Mouse (Mus musculus): Measurements from ENCODE around the gene Lonp2. TPM values are rescaled to one million over a fixed set of nuclear protein-coding genes. Genes with fewer than 3 reads are reported as not detected.
A peak's percentile ranks its signal among the peaks of the same experiment; 100 is the strongest.

Lonp2 gene
- total RNA-seq, 2 experiments from 2014 or later: 68.3 to 70.9 TPM

DNA sequence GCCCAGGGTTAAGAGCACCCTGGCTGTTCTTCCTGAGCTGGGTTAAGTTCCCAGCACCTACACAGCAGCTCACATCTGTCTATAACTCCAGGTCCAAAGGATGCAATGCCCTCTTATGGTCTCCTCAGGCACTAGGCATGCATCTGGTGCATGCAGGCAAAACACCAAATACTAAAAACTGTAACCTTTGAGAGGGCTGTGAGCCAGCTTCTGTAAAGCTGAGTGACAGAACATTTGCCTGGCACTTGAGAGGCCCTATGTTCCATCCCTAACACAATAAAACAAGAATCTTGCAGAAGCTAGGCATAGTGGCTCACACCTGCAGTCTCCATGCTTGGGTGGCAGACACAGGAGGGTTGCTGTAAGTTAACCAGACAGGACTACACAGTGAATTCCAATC is 117.8 kb downstream of the Lonp2 start:
- Histone ChIP-seq H3K4me3 (no peak overlapping the region), H3K27ac (no peak overlapping the region)
- TF ChIP-seq CTCF (IDR thresholded peaks at IDR 0.05): no peak
- intact Hi-C loops (cut with DNase I): no loop called here
- no peak for DNase-seq (ENCODE audit: extremely low spot score in 1 of 2, low spot score in 2 of 2)

DNA sequence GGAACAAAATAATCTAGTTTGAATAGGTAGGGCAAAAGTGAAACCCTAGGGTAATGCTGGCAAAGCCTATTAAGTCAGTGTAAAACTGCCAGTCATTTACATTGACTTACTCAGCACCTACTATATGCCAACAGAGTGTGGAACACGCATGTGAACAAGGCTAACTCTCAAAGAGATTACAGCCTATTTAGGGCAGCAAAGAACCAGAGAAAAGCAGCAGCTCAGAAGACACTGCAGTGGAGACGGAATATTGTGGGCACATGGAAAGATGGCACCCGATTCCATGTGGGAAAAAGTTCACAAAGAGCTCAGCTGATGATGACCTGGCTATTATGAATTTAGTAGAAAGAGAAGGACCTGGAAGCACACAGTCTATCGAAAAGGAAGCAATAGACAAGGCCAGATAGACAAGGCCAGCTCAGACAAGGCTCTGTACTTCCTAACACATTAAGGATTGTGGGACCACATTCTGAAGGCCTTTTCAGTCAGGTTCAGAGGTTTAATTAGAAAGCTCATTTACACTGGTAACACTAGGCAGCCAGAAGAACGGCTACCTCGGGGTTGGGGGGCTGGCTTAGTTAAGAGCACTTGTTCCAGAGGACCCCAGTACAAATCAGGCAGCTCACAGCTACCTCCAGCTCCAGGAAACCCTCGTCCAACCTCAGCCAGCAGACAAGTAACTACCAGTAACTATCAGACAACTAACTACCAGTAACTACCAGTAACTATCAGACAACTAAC is 118.9 kb downstream of the Lonp2 start:
- intact Hi-C loops (cut with DNase I): no loop called here
- no peak for TF ChIP-seq CTCF (IDR thresholded peaks at IDR 0.05)
- Histone ChIP-seq H3K27ac (no peak overlapping the region), H3K4me3 (no peak overlapping the region)
- DNase-seq (ENCODE audit: extremely low spot score in 1 of 2, low spot score in 2 of 2): no peak

- TF ChIP-seq CTCF (IDR thresholded peaks at IDR 0.05): no peak
- intact Hi-C loops (cut with DNase I): loop anchor here (1.0 to 5.0 kb wide), 2 partner anchors 140 to 158 kb away; no protein-coding TSS in a partner anchor
- Histone ChIP-seq H3K4me3 (peak overlapping the region; percentile 82), H3K27ac (peak overlapping the region; percentile 97)
- no peak for DNase-seq (ENCODE audit: extremely low spot score in 1 of 2, low spot score in 2 of 2)
Observed at GRCm38 (mm10) chr8:86744313-86745220, 120.7 kb downstream of the Lonp2 start.

GRCm38 (mm10) chr8:86745221-86745934 is 121.5 kb downstream of the Lonp2 start, which contains the start of the genes Gm10638 and Siah1a:
Gene Gm10638, plus strand, starts transcription at chr8:86745699.
Gene Siah1a, minus strand, starts transcription at chr8:86745934.
- H3K27ac ChIP-seq: peak within 1 kb of the TSS; percentile 97
- peak; percentile 54 to 68 for DNase-seq (ENCODE audit: extremely low spot score in 1 of 2, low spot score in 2 of 2)
- TF ChIP-seq CTCF (IDR thresholded peaks at IDR 0.05): no peak
- H3K4me3 ChIP-seq: peak within 1 kb of the TSS; percentile 82
- intact Hi-C loops (cut with DNase I): loop anchor here (1.0 to 5.0 kb wide), 2 partner anchors 139 to 157 kb away; no protein-coding TSS in a partner anchor

- H3K4me3 ChIP-seq: peak overlapping the region; percentile 82
- intact Hi-C loops (cut with DNase I): loop anchor here (1.0 to 5.0 kb wide), 2 partner anchors 138 to 156 kb away; no protein-coding TSS in a partner anchor
- no peak; the same call in 1 of the 2 replicates for TF ChIP-seq CTCF (IDR thresholded peaks at IDR 0.05)
- peak; percentile 94 to 97 for DNase-seq (ENCODE audit: extremely low spot score in 1 of 2, low spot score in 2 of 2)
- H3K27ac ChIP-seq: peak overlapping the region; percentile 97
Observed at GRCm38 (mm10) chr8:86745935-86746441, 122.1 kb downstream of the Lonp2 start.

DNA sequence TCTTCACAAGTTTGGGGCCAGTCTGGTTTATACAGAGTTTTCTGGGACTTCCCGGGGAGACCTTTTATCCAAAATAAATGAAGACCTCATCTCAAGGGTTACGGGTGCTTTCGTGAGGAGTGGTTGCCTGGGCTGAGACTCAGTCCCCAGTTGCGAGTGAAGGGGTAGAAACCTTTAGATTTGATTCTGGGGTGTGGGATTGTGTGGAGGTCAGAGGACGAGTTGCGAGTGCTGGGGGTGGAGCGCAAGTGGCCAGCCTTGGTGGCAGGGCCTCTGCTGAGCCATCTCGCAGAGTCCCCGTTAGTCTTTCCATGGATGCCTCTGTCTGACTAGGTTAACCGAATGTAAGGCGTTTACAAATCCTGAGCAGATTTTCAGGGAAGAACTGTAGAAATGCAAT is 122.7 kb downstream of the Lonp2 start:
- DNase-seq (ENCODE audit: extremely low spot score in 1 of 2, low spot score in 2 of 2): no peak
- TF ChIP-seq CTCF (IDR thresholded peaks at IDR 0.05): no peak
- intact Hi-C loops (cut with DNase I): loop anchor here (5.0 kb wide), 1 partner anchor 156 kb away; no protein-coding TSS in a partner anchor
- Histone ChIP-seq H3K4me3 (peak overlapping the region; percentile 82), H3K27ac (peak overlapping the region; percentile 95)

- no peak for DNase-seq (ENCODE audit: extremely low spot score in 1 of 2, low spot score in 2 of 2)
- H3K27ac ChIP-seq: no peak overlapping the region
- H3K4me3 ChIP-seq: no peak overlapping the region
- intact Hi-C loops (cut with DNase I): loop anchor here (5.0 kb wide), 1 partner anchor 152 kb away; no protein-coding TSS in a partner anchor
- no peak for TF ChIP-seq CTCF (IDR thresholded peaks at IDR 0.05)
Observed at GRCm38 (mm10) chr8:86749842-86750241, 126.0 kb downstream of the Lonp2 start.

- peak; percentile 38 to 45 for DNase-seq (ENCODE audit: extremely low spot score in 1 of 2, low spot score in 2 of 2)
- Histone ChIP-seq H3K4me3 (peak overlapping the region; percentile 37), H3K27ac (peak overlapping the region; percentile 56; the same call in 1 of the 2 replicates)
- intact Hi-C loops (cut with DNase I): no loop called here
- no peak for TF ChIP-seq CTCF (IDR thresholded peaks at IDR 0.05)
Observed at GRCm38 (mm10) chr8:86756948-86757733, 133.3 kb downstream of the Lonp2 start.

DNA sequence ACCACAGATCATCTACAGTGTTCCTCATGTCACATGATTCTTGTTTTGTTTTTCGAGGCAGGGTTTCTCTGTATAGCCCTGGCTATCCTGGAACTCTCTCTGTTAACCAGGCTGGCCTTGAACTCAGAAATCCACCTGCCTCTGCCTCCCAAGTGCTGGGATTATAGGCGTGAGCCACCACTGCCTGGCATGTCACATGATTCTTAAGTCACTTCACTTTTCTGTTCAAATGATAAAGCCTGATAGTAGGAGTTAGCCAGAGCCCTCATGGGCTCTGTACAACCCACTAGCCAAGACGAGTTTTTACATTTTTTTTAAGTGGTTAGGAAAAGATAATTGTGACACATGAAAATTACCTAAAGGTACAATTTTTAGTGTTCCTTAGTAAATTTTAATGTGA is 134.8 kb downstream of the Lonp2 start:
- no peak for TF ChIP-seq CTCF (IDR thresholded peaks at IDR 0.05)
- Histone ChIP-seq H3K27ac (no peak overlapping the region), H3K4me3 (no peak overlapping the region)
- DNase-seq (ENCODE audit: extremely low spot score in 1 of 2, low spot score in 2 of 2): no peak
- intact Hi-C loops (cut with DNase I): no loop called here

GRCm38 (mm10) chr8:86759090-86759491 is 135.2 kb downstream of the Lonp2 start:
- no peak for TF ChIP-seq CTCF (IDR thresholded peaks at IDR 0.05)
- Histone ChIP-seq H3K27ac (no peak overlapping the region), H3K4me3 (no peak overlapping the region)
- no peak for DNase-seq (ENCODE audit: extremely low spot score in 1 of 2, low spot score in 2 of 2)
- intact Hi-C loops (cut with DNase I): no loop called here
